13 mouse cellular contexts compared by ENCODE assay signal in the genomic region with DNA sequence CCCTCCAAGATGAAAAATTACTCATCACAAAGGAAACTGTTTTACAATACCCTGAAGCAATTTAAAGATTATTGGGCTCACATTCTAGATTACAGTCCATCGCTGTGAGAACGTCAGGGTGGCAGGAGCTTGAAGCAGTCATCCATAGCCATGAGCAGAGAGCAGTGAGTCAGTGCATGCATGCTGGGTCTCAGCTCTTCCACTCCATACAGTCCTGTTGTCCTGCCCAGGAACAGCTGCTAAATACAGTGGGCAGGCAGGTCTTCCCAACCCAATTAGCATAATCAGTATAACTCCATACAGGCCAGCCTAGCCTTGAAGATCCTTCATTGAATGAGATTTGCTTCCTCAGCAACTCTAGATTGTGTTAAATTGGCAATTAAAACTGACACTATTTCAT.
"Had no signal": no experiment of that assay in that cellular context is flagged by ENCODE, and none has a peak within 500 bp of the region (broad histone marks: within the 10 kb centered on the region; RNA-seq: fewer than 3 reads in every experiment).

No protein-coding gene starts in this region.

- H3K4me2 ChIP-seq: liver, embryonic 13.5 days; neural tube, embryonic 12.5 days; neural tube, embryonic 15.5 days had no signal

- H3K9me3 ChIP-seq: liver, embryonic 13.5 days; neural tube, embryonic 12.5 days; neural tube, embryonic 15.5 days had no signal

- H3K27me3 ChIP-seq: liver, embryonic 13.5 days; neural tube, embryonic 12.5 days; neural tube, embryonic 15.5 days had no signal

- ATAC-seq: intestine, postnatal 0 days had no signal

- H3K27ac ChIP-seq: liver, embryonic 13.5 days; neural tube, embryonic 12.5 days; neural tube, embryonic 15.5 days had no signal

- DNase-seq: kidney, adult 2 months; kidney, postnatal 14 days; kidney, postnatal 4 days; liver, embryonic 13.5 days; lung, adult 2 months; lung, postnatal 14 days; lung, postnatal 4 days; midbrain, embryonic 14.5 days; thymus, adult 18-20 months; thymus, postnatal 36 days had no signal

- H3K9ac ChIP-seq: liver, embryonic 13.5 days; neural tube, embryonic 12.5 days; neural tube, embryonic 15.5 days had no signal

- H3K4me3 ChIP-seq: liver, embryonic 13.5 days; neural tube, embryonic 12.5 days; neural tube, embryonic 15.5 days had no signal

- H3K4me1 ChIP-seq: neural tube, embryonic 12.5 days had no signal
